Mouse (Mus musculus): Measurements from ENCODE around the gene Suclg1.

DNA sequence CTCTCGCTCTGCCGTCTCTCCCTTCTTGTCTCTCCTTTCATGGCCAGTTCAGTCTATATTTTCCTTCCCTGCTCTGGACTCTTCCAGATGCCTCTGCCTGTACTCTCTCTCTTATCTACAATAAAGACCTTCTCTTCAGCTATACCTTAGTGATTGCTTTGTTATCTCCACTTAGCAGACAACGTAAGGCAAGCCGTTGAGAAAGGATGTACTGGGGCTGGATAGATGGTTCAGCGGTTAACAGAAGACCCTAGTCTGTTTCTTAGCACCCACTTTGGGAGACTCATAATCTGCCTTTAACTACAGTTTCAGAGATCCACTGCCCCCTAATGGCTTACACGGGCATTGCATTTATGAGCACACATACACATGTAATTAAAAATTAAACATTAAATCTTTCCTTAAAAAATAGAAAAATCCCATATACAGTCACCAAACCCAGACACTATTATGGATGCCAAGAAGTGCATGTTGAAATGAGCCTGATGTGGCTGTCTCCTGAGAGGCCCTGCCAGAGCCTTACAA, 14.9 kb upstream of the Suclg1 start:
- TF ChIP-seq CTCF (IDR thresholded peaks at IDR 0.05; ENCODE audit: control insufficient read depth, insufficient read depth, low read length): peak; percentile 18; the same call in 1 of the 2 replicates
- TF ChIP-seq POLR2A (IDR thresholded peaks at IDR 0.05; ENCODE audit: borderline replicate concordance, control insufficient read depth, low read depth, low read length): no peak

Measured in bone marrow, adult 2 months (tissue).